Mouse (Mus musculus): Measurements from ENCODE around the gene Arid5b. TPM values are rescaled to one million over a fixed set of nuclear protein-coding genes. Genes with fewer than 3 reads are reported as not detected.

Arid5b gene
- 34.0 and 41.4 TPM in 2 replicates for polyA plus RNA-seq (2015; fragmentation: Nextera tagmentation; extraction: Ambion mirVana)

DNA sequence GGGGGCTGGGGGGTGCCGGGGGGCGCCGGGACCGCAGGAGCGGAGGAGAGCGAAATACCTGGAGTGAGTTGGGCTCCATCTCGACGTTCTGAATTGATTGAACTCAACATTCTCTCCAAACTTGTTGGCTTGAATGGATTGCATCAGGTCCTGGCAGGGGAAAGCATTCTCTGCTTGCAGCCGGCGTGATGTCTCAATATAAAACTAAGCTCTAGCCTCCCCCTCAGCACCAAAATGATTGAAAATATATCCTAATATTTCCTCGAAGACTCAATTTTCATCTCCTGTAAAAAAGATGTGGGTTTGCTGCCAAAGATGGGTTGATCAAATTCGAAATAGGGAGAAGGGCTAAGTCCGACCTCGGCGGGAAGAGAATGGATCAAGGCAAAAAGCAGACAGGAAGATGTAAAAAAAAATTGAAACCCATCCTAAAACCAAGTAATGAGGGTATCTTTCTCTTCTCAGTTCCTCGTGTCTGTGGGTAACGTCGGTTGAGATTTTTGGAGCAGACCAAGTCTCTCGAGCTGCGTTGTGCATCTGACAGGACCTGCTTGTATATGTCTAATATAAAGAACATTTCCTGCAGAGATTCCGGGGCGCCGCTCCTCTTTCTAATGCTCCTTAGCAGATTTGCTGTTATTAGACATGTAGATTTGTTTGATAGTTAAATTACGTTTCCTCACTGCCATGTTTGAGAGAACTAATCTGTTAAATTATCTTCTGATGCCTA, at the start of gene Arid5b:
Gene Arid5b (minus strand): TSS at position 109 of the 730 bp plus-strand sequence.
- WGBS, result under 1% methylated on average over 24 of the region's 24 CpGs
- Histone ChIP-seq H3K27ac (ENCODE audit: low read length) (peak within 1 kb of the TSS; percentile 97), H3K36me3 (ENCODE audit: insufficient read depth, low read length) (0 out of 2 replicates have a peak, but pooled peaks cover 4% of the 10 kb centered on the region), H3K4me1 (ENCODE audit: insufficient read depth, low read length) (peaks cover 41% of the 10 kb centered on the region), H3K4me2 (replicated peaks; ENCODE audit: low read depth, low read length) (peak within 1 kb of the TSS; percentile 81), H3K27me3 (ENCODE audit: insufficient read depth, low read length) (no peaks in the 10 kb centered on the region), H3K9ac (replicated peaks; ENCODE audit: low read length) (peak within 1 kb of the TSS; percentile 71), H3K4me3 (ENCODE audit: low read length) (peak within 1 kb of the TSS; percentile 68), H3K9me3 (ENCODE audit: low read length) (no peaks in the 10 kb centered on the region)
- ATAC-seq (ENCODE audit: low FRiP score, low TSS enrichment), result no peak

DNA sequence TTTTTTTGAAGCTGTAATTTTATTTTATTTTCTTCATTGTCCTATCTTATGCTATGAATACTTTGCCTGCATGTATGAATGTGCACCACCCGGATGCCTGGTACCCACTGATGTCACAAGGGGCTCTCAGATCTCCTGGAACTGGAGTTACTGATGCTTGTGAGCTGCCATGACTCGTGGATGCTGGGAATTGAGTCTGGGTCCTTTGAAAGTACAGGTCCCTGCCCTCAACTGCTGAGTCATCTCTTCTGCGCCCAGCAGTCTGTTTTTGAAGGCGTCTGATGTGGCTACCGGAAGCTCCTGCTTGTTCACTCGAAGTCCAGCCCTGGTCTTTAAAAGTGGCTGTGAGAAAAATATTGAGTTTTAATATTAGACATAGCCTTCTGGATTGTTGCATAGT, 46.8 kb upstream of the Arid5b start:
- no peak for ATAC-seq (ENCODE audit: low FRiP score, low TSS enrichment)
- 86% methylated on average over 6 of the region's 6 CpGs for WGBS
- Histone ChIP-seq H3K9me3 (ENCODE audit: low read length) (no peaks in the 10 kb centered on the region), H3K4me3 (ENCODE audit: low read length) (no peak overlapping the region), H3K9ac (replicated peaks; ENCODE audit: low read length) (no peak overlapping the region), H3K27ac (ENCODE audit: low read length) (no peak overlapping the region), H3K36me3 (ENCODE audit: insufficient read depth, low read length) (no peaks in the 10 kb centered on the region), H3K27me3 (ENCODE audit: insufficient read depth, low read length) (no peaks in the 10 kb centered on the region), H3K4me1 (ENCODE audit: insufficient read depth, low read length) (no peaks in the 10 kb centered on the region), H3K4me2 (replicated peaks; ENCODE audit: low read depth, low read length) (no peak overlapping the region)

DNA sequence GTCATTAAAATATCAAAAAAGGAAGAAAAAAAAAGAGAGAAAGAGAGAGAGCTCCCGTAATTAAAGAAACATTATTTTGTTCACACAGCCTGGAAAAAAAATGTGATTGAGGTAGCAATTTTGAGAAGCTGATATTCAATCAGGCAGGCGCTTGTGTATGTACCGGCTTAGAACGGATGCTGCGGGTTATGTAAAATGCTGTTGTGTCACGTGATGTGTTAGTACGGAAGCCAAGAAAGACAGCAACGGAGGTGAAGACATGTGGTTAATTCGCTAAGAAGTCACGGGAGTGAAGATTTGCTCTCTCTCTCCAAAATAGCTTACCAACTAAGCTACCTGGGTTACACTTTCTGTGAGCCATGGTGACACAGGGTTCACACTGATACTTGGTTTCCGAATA, 45.5 kb upstream of the Arid5b start:
- H3K4me2 ChIP-seq (replicated peaks; ENCODE audit: low read depth, low read length), result no peak overlapping the region
- H3K9ac ChIP-seq (replicated peaks; ENCODE audit: low read length), result no peak overlapping the region
- H3K27me3 ChIP-seq (ENCODE audit: insufficient read depth, low read length), result no peaks in the 10 kb centered on the region
- H3K4me3 ChIP-seq (ENCODE audit: low read length), result no peak overlapping the region
- WGBS, result 79% methylated on average over 11 of the region's 11 CpGs
- ATAC-seq (ENCODE audit: low FRiP score, low TSS enrichment), result no peak
- no peak overlapping the region for H3K27ac ChIP-seq (ENCODE audit: low read length)
- H3K36me3 ChIP-seq (ENCODE audit: insufficient read depth, low read length), result no peaks in the 10 kb centered on the region
- H3K4me1 ChIP-seq (ENCODE audit: insufficient read depth, low read length), result peaks cover 7% of the 10 kb centered on the region
- no peaks in the 10 kb centered on the region for H3K9me3 ChIP-seq (ENCODE audit: low read length)

- Histone ChIP-seq H3K36me3 (ENCODE audit: insufficient read depth, low read length) (no peaks in the 10 kb centered on the region), H3K4me3 (ENCODE audit: low read length) (no peak overlapping the region), H3K27me3 (ENCODE audit: insufficient read depth, low read length) (no peaks in the 10 kb centered on the region), H3K9me3 (ENCODE audit: low read length) (no peaks in the 10 kb centered on the region), H3K4me2 (replicated peaks; ENCODE audit: low read depth, low read length) (no peak overlapping the region), H3K27ac (ENCODE audit: low read length) (no peak overlapping the region), H3K9ac (replicated peaks; ENCODE audit: low read length) (no peak overlapping the region), H3K4me1 (ENCODE audit: insufficient read depth, low read length) (peaks cover 14% of the 10 kb centered on the region)
- ATAC-seq (ENCODE audit: low FRiP score, low TSS enrichment), result peak; percentile 34; the same call in 1 of the 2 replicates
- 55% methylated on average over 3 of the region's 3 CpGs for WGBS
Observed at GRCm38 (mm10) chr10:68323167-68323566, 44.6 kb upstream of the Arid5b start.

GRCm38 (mm10) chr10:68320986-68321385, 42.4 kb upstream of the Arid5b start:
- WGBS, result 72% methylated on average over 4 of the region's 4 CpGs
- no peak overlapping the region for H3K4me2 ChIP-seq (replicated peaks; ENCODE audit: low read depth, low read length)
- no peak for ATAC-seq (ENCODE audit: low FRiP score, low TSS enrichment)
- H3K36me3 ChIP-seq (ENCODE audit: insufficient read depth, low read length), result no peaks in the 10 kb centered on the region
- no peaks in the 10 kb centered on the region for H3K27me3 ChIP-seq (ENCODE audit: insufficient read depth, low read length)
- H3K4me1 ChIP-seq (ENCODE audit: insufficient read depth, low read length), result peaks cover 15% of the 10 kb centered on the region
- no peak overlapping the region for H3K9ac ChIP-seq (replicated peaks; ENCODE audit: low read length)
- H3K27ac ChIP-seq (ENCODE audit: low read length), result no peak overlapping the region
- no peaks in the 10 kb centered on the region; the same call in 1 of the 2 replicates for H3K9me3 ChIP-seq (ENCODE audit: low read length)
- no peak overlapping the region for H3K4me3 ChIP-seq (ENCODE audit: low read length)

GRCm38 (mm10) chr10:68320496-68320895, 42.0 kb upstream of the Arid5b start:
- peaks cover 15% of the 10 kb centered on the region for H3K4me1 ChIP-seq (ENCODE audit: insufficient read depth, low read length)
- ATAC-seq (ENCODE audit: low FRiP score, low TSS enrichment), result no peak
- H3K4me2 ChIP-seq (replicated peaks; ENCODE audit: low read depth, low read length), result no peak overlapping the region
- H3K27me3 ChIP-seq (ENCODE audit: insufficient read depth, low read length), result no peaks in the 10 kb centered on the region
- WGBS, result 96% methylated on average over 5 of the region's 5 CpGs
- H3K4me3 ChIP-seq (ENCODE audit: low read length), result no peak overlapping the region
- H3K27ac ChIP-seq (ENCODE audit: low read length), result no peak overlapping the region
- H3K9ac ChIP-seq (replicated peaks; ENCODE audit: low read length), result no peak overlapping the region
- H3K36me3 ChIP-seq (ENCODE audit: insufficient read depth, low read length), result no peaks in the 10 kb centered on the region
- H3K9me3 ChIP-seq (ENCODE audit: low read length), result no peaks in the 10 kb centered on the region; the same call in 1 of the 2 replicates

- Histone ChIP-seq H3K4me1 (ENCODE audit: insufficient read depth, low read length) (peaks cover 19% of the 10 kb centered on the region), H3K4me2 (replicated peaks; ENCODE audit: low read depth, low read length) (no peak overlapping the region), H3K27me3 (ENCODE audit: insufficient read depth, low read length) (no peaks in the 10 kb centered on the region), H3K27ac (ENCODE audit: low read length) (peak overlapping the region; percentile 85), H3K9me3 (ENCODE audit: low read length) (no peaks in the 10 kb centered on the region; the same call in 1 of the 2 replicates), H3K36me3 (ENCODE audit: insufficient read depth, low read length) (no peaks in the 10 kb centered on the region), H3K4me3 (ENCODE audit: low read length) (no peak overlapping the region), H3K9ac (replicated peaks; ENCODE audit: low read length) (no peak overlapping the region)
- no peak for ATAC-seq (ENCODE audit: low FRiP score, low TSS enrichment)
- WGBS, result 33% methylated on average over 6 of the region's 6 CpGs
Observed at GRCm38 (mm10) chr10:68319438-68319837, 40.9 kb upstream of the Arid5b start.

DNA sequence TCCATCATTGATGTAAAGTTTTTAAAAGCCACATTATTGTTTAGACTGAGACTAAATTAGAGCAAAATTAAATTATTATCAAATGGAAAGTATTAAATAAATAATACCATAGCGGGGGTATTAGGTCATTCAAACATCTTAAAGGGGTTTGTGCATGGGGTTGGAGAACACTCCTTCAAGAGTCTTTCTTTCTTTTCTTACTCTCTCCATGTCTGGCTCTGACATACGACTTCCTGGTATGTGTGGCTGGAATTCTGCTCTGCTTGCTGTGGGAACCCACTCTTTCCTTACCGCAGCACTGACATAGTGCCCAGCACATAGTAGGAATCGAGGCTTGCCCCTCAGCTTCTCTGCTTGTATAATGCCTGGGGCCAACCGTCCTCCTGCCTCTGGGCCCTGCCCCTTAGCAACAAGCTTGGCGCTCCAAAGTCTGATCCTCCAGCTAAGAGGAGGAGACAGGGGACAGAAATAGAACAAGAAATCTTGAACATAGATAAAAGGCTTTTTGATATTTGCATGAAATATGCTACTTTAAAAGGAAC, 40.0 kb upstream of the Arid5b start:
- Histone ChIP-seq H3K4me1 (ENCODE audit: insufficient read depth, low read length) (peaks cover 19% of the 10 kb centered on the region), H3K9me3 (ENCODE audit: low read length) (no peaks in the 10 kb centered on the region; the same call in 1 of the 2 replicates), H3K27ac (ENCODE audit: low read length) (peak overlapping the region; percentile 90), H3K9ac (replicated peaks; ENCODE audit: low read length) (no peak overlapping the region), H3K4me3 (ENCODE audit: low read length) (no peak overlapping the region), H3K27me3 (ENCODE audit: insufficient read depth, low read length) (no peaks in the 10 kb centered on the region), H3K36me3 (ENCODE audit: insufficient read depth, low read length) (no peaks in the 10 kb centered on the region), H3K4me2 (replicated peaks; ENCODE audit: low read depth, low read length) (no peak overlapping the region)
- WGBS, result 50% methylated on average over 6 of the region's 6 CpGs
- ATAC-seq (ENCODE audit: low FRiP score, low TSS enrichment), result 0 out of 2 replicates have a peak, but pooled peaks have one; percentile 35

GRCm38 (mm10) chr10:68312734-68313133, 34.2 kb upstream of the Arid5b start:
- no peaks in the 10 kb centered on the region for H3K36me3 ChIP-seq (ENCODE audit: insufficient read depth, low read length)
- 74% methylated on average over 8 of the region's 8 CpGs for WGBS
- no peaks in the 10 kb centered on the region for H3K27me3 ChIP-seq (ENCODE audit: insufficient read depth, low read length)
- peaks cover 4% of the 10 kb centered on the region; the same call in 1 of the 2 replicates for H3K4me1 ChIP-seq (ENCODE audit: insufficient read depth, low read length)
- no peak overlapping the region for H3K4me2 ChIP-seq (replicated peaks; ENCODE audit: low read depth, low read length)
- no peak for ATAC-seq (ENCODE audit: low FRiP score, low TSS enrichment)
- no peak overlapping the region for H3K4me3 ChIP-seq (ENCODE audit: low read length)
- H3K9ac ChIP-seq (replicated peaks; ENCODE audit: low read length), result no peak overlapping the region
- H3K27ac ChIP-seq (ENCODE audit: low read length), result no peak overlapping the region
- no peaks in the 10 kb centered on the region; the same call in none of the 2 replicates for H3K9me3 ChIP-seq (ENCODE audit: low read length)

GRCm38 (mm10) chr10:68301013-68301412, 22.5 kb upstream of the Arid5b start:
- H3K27ac ChIP-seq (ENCODE audit: low read length), result no peak overlapping the region
- H3K27me3 ChIP-seq (ENCODE audit: insufficient read depth, low read length), result no peaks in the 10 kb centered on the region
- WGBS, result 81% methylated on average over 7 of the region's 7 CpGs
- H3K36me3 ChIP-seq (ENCODE audit: insufficient read depth, low read length), result no peaks in the 10 kb centered on the region
- H3K9me3 ChIP-seq (ENCODE audit: low read length), result no peaks in the 10 kb centered on the region
- no peak for ATAC-seq (ENCODE audit: low FRiP score, low TSS enrichment)
- no peaks in the 10 kb centered on the region for H3K4me1 ChIP-seq (ENCODE audit: insufficient read depth, low read length)
- no peak overlapping the region for H3K4me3 ChIP-seq (ENCODE audit: low read length)
- H3K4me2 ChIP-seq (replicated peaks; ENCODE audit: low read depth, low read length), result no peak overlapping the region
- H3K9ac ChIP-seq (replicated peaks; ENCODE audit: low read length), result no peak overlapping the region
